Mouse (Mus musculus) heart, embryonic 10.5 days (tissue): ENCODE measurements at regions not wholly inside any gene's neighbourhood (a gene's known extent, or its start where the extent isn't known, plus 50 kb on each side); places are given as distances from the start of the nearest gene placed in this dataset.

Source experiments
- DNase-seq: peaks from one replicate; pipeline ENCODE4 v3.0.0-alpha.2; 2017; ENCODE audit warnings: low spot score
- H3K27ac ChIP-seq: fragments of 300-500 bp; sonication (generic); 2 replicates; pipeline ENCODE4 v1.5.1; 2016; ENCODE audit warnings: mild to moderate bottlenecking
- H3K27me3 ChIP-seq: fragments of 300-500 bp; sonication (generic); 2 replicates; pipeline ENCODE4 v1.6.1; 2016; ENCODE audit warnings: mild to moderate bottlenecking; ENCODE audit not compliant: poor library complexity, insufficient read depth, severe bottlenecking
- H3K36me3 ChIP-seq: fragments of 300-500 bp; sonication (generic); 2 replicates; pipeline ENCODE4 v1.6.1; 2016; ENCODE audit warnings: mild to moderate bottlenecking, moderate library complexity
- H3K4me1 ChIP-seq: fragments of 300-500 bp; sonication (generic); 2 replicates; pipeline ENCODE4 v1.6.1; 2016; ENCODE audit warnings: mild to moderate bottlenecking
- H3K4me3 ChIP-seq: fragments of 300-500 bp; sonication (generic); 2 replicates; pipeline ENCODE4 v1.5.1; 2016; ENCODE audit warnings: mild to moderate bottlenecking, moderate library complexity
- H3K9me3 ChIP-seq: fragments of 300-500 bp; sonication (generic); 2 replicates; pipeline ENCODE4 v1.6.1; 2016; ENCODE audit warnings: mild to moderate bottlenecking, moderate library complexity
- WGBS: fragments of 180-500 bp; shearing (Covaris S2); methylation state at CpG from one replicate; pipeline ENCODE4 v1.1.7; 2016; 5-methylcytosine and 5-hydroxymethylcytosine counted together

DNA sequence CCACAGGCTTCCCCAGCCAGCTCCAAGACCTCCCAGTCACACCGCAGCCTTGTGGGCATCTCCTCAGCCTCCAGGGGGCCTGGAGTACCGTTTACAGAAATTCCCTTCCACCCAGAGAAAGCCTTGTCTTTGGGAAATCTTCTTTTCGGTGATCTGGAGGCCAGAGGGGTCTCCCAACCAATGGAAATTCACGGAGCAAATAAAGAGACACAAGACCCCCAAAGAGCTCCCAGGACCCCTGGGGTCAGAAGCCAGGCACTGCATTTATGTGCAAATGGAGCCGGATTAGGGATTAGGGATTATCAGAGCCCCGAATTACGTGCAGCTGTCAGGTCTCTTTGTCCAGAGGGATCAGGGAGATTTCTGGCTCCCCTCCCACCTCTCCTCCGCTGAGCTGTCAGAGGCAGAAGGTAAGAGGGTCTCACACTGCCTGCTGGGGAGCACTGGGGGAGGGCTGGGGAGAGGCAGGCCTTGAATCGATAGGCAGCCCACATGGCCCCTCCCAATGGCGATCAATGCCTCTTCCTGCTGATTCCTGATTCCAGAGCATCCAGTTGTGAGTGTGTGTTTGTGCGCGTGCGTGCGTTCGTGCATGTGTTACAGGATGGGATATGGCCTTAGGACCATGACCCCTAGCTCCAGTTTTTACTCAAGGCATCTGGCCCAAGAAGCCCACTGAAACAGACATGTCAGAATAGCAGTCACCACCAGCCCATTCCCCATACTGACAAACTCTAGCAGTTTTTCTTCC lies 168.7 kb downstream of the 3100002H09Rik start:
- no peak overlapping the region for H3K4me3 ChIP-seq
- no peak overlapping the region for H3K27ac ChIP-seq
- peaks cover 13% of the 10 kb centered on the region for H3K4me1 ChIP-seq
- peaks cover 94% of the 10 kb centered on the region for H3K27me3 ChIP-seq
- H3K36me3 ChIP-seq = no peaks in the 10 kb centered on the region
- WGBS = 13% methylated on average over 15 of the region's 15 CpGs
- H3K9me3 ChIP-seq = no peaks in the 10 kb centered on the region
- no peak for DNase-seq

DNA sequence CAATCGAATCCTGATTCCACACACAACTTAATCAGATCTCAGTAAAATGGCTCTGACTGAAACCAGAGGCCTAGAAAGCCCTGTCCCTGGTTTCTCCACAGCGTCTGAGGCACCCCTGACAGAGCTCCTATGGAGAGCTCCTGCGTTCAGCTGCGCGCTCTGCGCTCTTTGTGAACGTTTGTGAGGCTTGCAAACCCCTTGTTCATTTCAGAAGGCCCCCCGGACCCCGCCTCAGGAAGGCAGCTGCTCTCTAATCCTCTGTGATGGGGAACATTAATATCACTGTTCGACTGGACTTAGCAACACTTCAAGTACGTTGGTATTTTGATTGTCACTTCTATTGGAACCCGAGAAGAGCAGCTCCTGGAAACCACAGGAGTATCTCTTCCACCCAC lies 175.6 kb downstream of the 3100002H09Rik start:
- 40% methylated on average over 12 of the region's 12 CpGs for whole genome bisulfite sequencing
- Histone ChIP-seq H3K4me3 (no peak overlapping the region), H3K27me3 (peaks cover 69% of the 10 kb centered on the region), H3K9me3 (no peaks in the 10 kb centered on the region), H3K36me3 (no peaks in the 10 kb centered on the region), H3K4me1 (peaks cover 15% of the 10 kb centered on the region), H3K27ac (no peak overlapping the region)
- peak; percentile 35 for DNase-seq

DNA sequence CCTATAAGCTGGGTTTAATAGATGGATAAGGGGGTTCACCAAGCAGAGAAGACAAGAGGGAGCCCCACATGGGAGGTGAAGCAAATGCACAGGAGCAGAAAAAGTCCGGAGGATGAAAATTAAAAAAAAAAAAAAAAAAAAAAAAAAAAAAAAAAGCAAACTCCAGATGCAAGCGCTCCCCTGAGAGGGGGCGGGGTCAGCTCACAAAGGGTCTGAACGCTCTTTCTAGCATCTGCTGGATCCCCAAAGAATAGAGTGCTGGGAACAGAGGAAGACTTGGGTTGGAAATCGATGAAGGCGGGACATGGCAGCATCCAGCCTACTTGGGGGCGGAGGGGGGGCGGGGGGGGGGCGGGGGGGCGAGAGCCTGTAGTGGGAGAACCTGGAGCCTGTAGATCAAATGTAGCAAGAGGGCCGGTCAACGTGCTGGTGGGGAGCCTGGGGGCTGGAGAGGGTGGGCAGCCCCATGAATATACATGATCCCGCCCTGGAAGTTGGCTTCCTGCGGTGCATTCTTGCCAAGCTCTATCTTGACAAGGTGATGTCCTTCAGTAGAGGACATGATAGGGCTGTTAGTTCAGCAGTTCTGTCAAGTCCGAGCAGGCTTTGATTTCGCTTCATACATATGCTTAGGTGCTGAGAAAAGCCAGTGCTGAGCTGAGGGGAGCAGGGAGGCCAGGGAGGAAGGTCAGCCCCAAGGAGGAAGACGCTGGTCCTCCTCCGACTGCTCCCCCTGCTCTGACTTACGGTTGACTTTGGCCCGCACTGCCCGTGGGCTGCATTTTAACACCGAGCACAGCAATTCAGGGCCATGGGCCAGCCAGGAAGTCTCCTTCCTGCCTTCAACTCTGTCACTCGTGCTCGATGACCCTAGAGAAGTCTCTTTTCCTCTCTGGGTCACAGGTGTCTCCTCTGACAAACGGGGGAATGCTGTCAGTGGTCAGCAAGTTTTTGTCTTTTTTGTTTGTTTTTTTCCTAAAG lies 176.3 kb downstream of the 3100002H09Rik start:
- H3K9me3 ChIP-seq = no peaks in the 10 kb centered on the region
- H3K4me3 ChIP-seq = peak overlapping the region; percentile 43
- H3K36me3 ChIP-seq = no peaks in the 10 kb centered on the region
- peaks cover 62% of the 10 kb centered on the region for H3K27me3 ChIP-seq
- H3K4me1 ChIP-seq = peaks cover 15% of the 10 kb centered on the region
- WGBS = 6% methylated on average over 22 of the region's 25 CpGs
- DNase-seq = peak; percentile 64
- peak overlapping the region; percentile 67; the same call in 1 of the 2 replicates for H3K27ac ChIP-seq

DNA sequence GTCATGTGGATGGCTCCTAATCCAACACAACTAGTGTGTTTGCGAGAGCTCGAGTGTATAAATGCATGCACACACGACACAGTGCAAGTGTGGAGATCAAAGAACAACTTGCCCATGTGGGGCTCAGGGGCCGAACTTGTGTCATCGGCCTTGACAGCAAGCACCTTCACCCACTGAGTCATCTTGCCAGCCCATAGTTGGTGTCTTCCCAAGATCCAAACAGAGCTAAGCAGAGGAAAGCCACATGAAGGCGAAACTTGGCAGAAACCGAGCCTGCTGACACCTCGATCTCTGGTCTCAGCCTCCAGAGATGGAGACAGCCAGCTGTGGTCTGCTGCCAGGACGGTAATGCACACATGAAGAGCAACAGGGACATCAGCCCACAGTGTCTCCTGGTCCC lies 177.1 kb downstream of the 3100002H09Rik start:
- no peak overlapping the region for H3K4me3 ChIP-seq
- 74% methylated on average over 9 of the region's 9 CpGs for WGBS
- no peak overlapping the region for H3K27ac ChIP-seq
- peaks cover 15% of the 10 kb centered on the region for H3K4me1 ChIP-seq
- H3K27me3 ChIP-seq = peaks cover 56% of the 10 kb centered on the region
- H3K36me3 ChIP-seq = no peaks in the 10 kb centered on the region
- DNase-seq = peak; percentile 56
- no peaks in the 10 kb centered on the region for H3K9me3 ChIP-seq

DNA sequence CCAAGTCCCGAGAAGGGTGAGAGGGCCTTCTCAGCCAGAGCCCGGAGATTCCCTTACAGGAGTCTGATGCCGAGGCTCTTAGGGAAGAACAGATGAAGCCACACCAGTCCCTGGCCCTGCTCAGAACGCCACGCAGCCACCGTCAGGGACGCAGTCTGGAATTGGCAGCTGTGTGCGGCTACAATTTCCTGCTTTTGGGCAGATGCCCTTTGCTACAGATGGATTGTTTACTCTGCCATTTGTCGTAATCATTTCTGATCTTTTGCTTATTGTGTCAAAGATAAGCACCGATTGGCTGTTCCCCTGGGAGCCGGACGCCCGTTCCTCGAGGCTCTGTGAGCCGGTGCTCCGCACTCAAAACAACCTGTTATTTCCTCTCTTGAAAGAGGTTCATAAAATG lies 179.4 kb downstream of the 3100002H09Rik start:
- Histone ChIP-seq H3K4me3 (no peak overlapping the region), H3K9me3 (no peaks in the 10 kb centered on the region), H3K36me3 (no peaks in the 10 kb centered on the region), H3K27ac (no peak overlapping the region), H3K4me1 (peaks cover 15% of the 10 kb centered on the region), H3K27me3 (peaks cover 36% of the 10 kb centered on the region)
- WGBS = 68% methylated on average over 16 of the region's 16 CpGs
- peak; percentile 28 for DNase-seq

DNA sequence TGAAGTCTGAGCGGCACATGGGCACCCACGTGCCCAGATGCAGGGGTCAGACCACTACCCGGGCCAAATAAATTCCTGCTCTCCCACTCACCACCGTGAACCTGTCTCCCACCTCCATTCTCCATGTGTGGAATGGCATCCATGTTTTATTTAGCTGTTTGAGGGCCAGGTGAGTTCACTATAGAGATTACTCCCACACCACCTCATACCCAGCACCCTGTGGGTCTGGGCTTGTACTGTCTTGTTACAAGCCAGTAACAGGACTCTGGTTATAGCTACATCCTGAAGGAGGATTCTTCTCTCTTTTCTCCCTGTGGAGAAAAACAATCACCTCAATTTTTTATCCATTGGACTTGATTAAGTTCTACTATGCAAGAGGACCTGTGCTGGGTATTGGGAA lies 181.8 kb downstream of the 3100002H09Rik start:
- 85% methylated on average over 4 of the region's 4 CpGs for WGBS
- H3K36me3 ChIP-seq = no peaks in the 10 kb centered on the region

DNA sequence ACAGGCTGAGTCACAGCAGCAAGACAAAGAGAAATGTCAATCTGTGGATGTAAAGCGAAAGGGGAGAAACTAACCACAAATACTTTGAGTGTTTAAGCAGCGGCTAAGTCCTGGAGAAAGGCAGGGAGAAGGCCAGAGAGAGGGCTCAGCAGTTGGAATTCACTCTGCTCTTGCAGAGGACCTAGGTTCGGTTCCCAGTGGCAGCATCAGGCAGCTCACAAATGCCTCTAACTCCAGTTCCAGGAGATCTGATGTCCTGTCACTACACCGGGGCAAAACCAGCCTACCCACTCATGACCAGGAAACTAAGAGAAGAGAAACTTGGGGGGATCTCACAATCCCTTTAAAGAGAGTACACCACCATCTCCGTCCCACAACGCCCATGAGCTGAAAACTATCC lies 188.2 kb downstream of the 3100002H09Rik start:
- Histone ChIP-seq H3K27ac (no peak overlapping the region), H3K4me1 (peaks cover 8% of the 10 kb centered on the region), H3K4me3 (no peak overlapping the region), H3K36me3 (no peaks in the 10 kb centered on the region), H3K27me3 (no peaks in the 10 kb centered on the region), H3K9me3 (no peaks in the 10 kb centered on the region)
- DNase-seq = peak; percentile 28
- 83% methylated on average over 6 of the region's 6 CpGs for WGBS

More for the DNA sequence above, 181.8 kb downstream of the 3100002H09Rik start:
- no peak overlapping the region for H3K4me3 ChIP-seq
- H3K27ac ChIP-seq = no peak overlapping the region
- H3K4me1 ChIP-seq = no peaks in the 10 kb centered on the region
- peak; percentile 48 for DNase-seq
- H3K9me3 ChIP-seq = no peaks in the 10 kb centered on the region
- H3K27me3 ChIP-seq = peaks cover 30% of the 10 kb centered on the region

DNA sequence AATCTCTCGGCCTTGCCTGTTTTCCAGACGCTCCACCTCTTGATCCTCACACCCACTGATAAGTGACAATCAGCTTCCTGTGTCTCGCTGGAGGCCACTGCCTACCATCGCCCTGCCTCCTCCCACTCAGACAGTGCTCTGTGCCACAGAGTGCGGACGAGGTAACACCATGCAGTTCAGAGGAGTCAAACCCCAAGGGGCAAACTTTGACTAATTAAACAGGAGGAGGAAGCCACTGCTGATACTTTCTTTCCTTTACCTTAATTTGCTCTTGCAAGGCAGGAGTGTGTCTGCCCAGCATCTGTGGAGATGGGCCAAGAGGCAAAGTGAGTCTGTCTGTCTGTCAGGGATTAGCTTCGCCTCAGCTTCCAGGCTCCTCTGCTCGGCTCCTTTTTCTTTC lies 192.2 kb downstream of the 3100002H09Rik start:
- Histone ChIP-seq H3K4me1 (peaks cover 8% of the 10 kb centered on the region), H3K4me3 (no peak overlapping the region), H3K9me3 (no peaks in the 10 kb centered on the region), H3K36me3 (no peaks in the 10 kb centered on the region), H3K27me3 (0 out of 2 replicates have a peak, but pooled peaks cover 4% of the 10 kb centered on the region), H3K27ac (no peak overlapping the region)
- WGBS = 11% methylated on average over 8 of the region's 8 CpGs
- peak; percentile 62 for DNase-seq

DNA sequence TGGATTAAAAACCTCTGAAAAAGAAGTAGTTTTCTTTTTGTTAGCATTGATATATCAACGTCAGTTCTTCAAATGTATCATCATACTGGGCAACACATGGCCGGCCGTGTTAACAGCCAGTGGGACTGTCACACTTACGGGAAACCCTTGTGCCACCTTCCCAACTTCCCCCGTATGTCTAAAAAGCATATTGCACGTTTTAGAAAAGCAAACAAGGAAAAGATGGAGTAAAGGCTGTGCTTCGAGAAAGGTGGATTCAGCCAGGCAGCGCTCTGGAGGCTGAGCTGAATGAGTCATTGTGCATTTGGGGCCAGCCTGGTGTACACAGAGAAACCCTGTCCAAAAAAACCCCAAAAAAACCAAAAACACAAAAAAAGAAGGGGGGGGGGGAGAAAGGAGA lies 193.4 kb downstream of the 3100002H09Rik start:
- WGBS = 84% methylated on average over 8 of the region's 8 CpGs
- peaks cover 8% of the 10 kb centered on the region for H3K4me1 ChIP-seq
- H3K36me3 ChIP-seq = no peaks in the 10 kb centered on the region
- no peak overlapping the region for H3K27ac ChIP-seq
- DNase-seq = peak; percentile 50
- H3K27me3 ChIP-seq = 0 out of 2 replicates have a peak, but pooled peaks cover 4% of the 10 kb centered on the region
- no peak overlapping the region for H3K4me3 ChIP-seq
- no peaks in the 10 kb centered on the region for H3K9me3 ChIP-seq

DNA sequence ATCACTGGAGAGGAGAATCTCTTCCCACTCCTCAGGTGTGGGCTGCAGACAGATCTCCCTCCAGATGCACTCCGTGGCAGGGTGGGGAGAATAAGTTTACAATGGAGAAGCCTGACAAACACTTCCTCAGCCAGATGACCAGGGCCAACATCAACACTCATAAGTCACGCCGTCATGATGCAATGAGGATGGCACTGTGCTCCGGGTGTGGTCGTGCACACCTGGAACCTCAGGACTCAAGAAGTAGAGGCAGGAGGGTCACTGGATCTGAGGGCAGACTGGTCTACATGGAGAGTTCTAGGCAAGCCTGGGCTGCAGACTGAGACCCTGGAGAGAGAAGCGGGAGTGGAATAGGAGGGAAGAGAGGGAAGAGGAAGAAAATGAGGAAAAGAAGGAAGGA lies 194.3 kb downstream of the 3100002H09Rik start:
- DNase-seq = peak; percentile 57

DNA sequence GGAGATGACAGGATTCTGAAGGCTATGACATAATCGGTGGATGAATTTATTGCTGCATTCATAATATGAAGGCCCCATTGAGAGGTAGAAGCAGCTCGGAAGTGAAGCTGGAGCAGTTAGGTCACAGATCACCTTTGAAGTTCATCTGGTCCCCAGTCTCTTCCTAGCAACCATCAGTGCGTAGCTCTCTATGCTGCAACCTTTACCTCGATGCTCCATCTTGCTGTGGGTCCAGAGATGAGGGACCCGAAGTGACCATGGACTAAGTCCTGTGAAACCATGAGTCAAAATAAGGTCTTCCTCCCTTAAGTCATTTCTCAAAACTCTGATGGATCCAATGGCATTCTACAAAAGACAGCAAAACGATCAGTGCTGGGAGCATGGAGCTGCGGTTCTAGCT lies 196.2 kb downstream of the 3100002H09Rik start:
- Histone ChIP-seq H3K9me3 (no peaks in the 10 kb centered on the region), H3K4me1 (peaks cover 8% of the 10 kb centered on the region), H3K27me3 (0 out of 2 replicates have a peak, but pooled peaks cover 4% of the 10 kb centered on the region), H3K27ac (no peak overlapping the region), H3K36me3 (no peaks in the 10 kb centered on the region), H3K4me3 (no peak overlapping the region)
- WGBS = 83% methylated on average over 7 of the region's 7 CpGs
- DNase-seq = peak; percentile 58

More for the DNA sequence above, 194.3 kb downstream of the 3100002H09Rik start:
- Histone ChIP-seq H3K27ac (no peak overlapping the region), H3K9me3 (no peaks in the 10 kb centered on the region), H3K36me3 (no peaks in the 10 kb centered on the region), H3K4me3 (no peak overlapping the region), H3K4me1 (peaks cover 8% of the 10 kb centered on the region), H3K27me3 (0 out of 2 replicates have a peak, but pooled peaks cover 4% of the 10 kb centered on the region)
- 87% methylated on average over 6 of the region's 6 CpGs for WGBS

DNA sequence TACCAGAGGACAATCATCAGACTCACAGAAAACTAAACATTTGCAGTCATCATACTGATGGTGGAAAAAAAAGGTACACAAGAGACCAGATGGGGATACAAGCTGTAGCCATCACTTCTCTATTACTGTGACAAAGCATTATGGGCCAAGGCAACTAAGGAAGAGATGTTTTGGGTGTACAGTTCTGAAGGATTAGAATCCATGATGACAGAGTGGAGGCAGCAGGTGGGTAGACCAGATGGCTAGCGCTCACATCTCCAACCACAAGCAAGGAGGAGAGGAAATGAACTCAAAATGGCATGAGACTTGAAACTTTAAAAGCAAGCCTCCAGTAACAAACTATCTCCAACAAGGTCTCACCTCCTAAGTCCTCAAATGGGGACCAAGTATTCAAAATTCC lies 201.3 kb downstream of the 3100002H09Rik start:
- H3K27ac ChIP-seq = no peak overlapping the region
- H3K9me3 ChIP-seq = no peaks in the 10 kb centered on the region
- H3K36me3 ChIP-seq = no peaks in the 10 kb centered on the region
- WGBS = 95% methylated on average over 1 of the region's 1 CpGs
- H3K27me3 ChIP-seq = no peaks in the 10 kb centered on the region
- no peak for DNase-seq
- H3K4me1 ChIP-seq = no peaks in the 10 kb centered on the region
- H3K4me3 ChIP-seq = no peak overlapping the region

DNA sequence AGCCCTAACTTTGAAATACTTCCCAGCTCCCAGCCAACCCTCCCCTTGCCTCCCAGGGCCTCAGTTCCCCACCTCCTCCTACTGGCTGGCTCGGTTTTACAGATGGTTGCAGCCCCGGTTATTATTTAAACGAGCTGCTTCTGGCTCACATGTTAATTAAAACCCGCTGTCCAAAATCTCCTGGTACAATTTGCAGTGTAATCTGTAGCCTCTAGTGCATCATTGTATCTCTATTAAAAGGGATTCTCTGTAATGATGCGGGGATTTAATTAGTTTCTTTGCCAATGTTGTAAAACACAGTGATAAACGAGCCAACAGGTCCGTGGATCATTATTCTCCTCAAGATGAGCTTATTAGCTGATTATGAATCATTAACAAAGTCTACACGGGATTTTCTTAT lies 208.5 kb downstream of the 3100002H09Rik start:
- peaks cover 7% of the 10 kb centered on the region for H3K4me1 ChIP-seq
- no peaks in the 10 kb centered on the region for H3K36me3 ChIP-seq
- no peak for DNase-seq
- 75% methylated on average over 8 of the region's 8 CpGs for WGBS
- H3K27ac ChIP-seq = no peak overlapping the region
- no peak overlapping the region for H3K4me3 ChIP-seq
- no peaks in the 10 kb centered on the region for H3K9me3 ChIP-seq
- H3K27me3 ChIP-seq = peaks cover 17% of the 10 kb centered on the region; the same call in 1 of the 2 replicates
